Mouse (Mus musculus): ENCODE measurements at regions not wholly inside any gene's neighbourhood (a gene's known extent, or its start where the extent isn't known, plus 50 kb on each side); places are given as distances from the start of the nearest gene placed in this dataset.

- H3K4me3 ChIP-seq (ENCODE audit: insufficient read depth, low read depth, low read length), result no peak overlapping the region
- no peaks in the 10 kb centered on the region for H3K36me3 ChIP-seq (ENCODE audit: control insufficient read depth, insufficient read depth, low read length)
- TF ChIP-seq POLR2A (IDR thresholded peaks at IDR 0.05; ENCODE audit: low read depth, low read length) (no peak), CTCF (conservative IDR thresholded peaks at IDR 0.05; ENCODE audit: insufficient read depth, insufficient read length, low read depth, low read length) (no peak)
- H3K27me3 ChIP-seq (replicated peaks; ENCODE audit: control insufficient read depth, insufficient read depth, low read length), result no peaks in the 10 kb centered on the region
- no peak for DNase-seq
- no peaks in the 10 kb centered on the region for H3K4me1 ChIP-seq (ENCODE audit: control insufficient read depth, insufficient read depth, low read length)
- WGBS, result 78% methylated on average over 3 of the region's 3 CpGs
- no peak overlapping the region for H3K27ac ChIP-seq (ENCODE audit: insufficient read depth, low read depth, low read length)
Observed at GRCm38 (mm10) chr14:54074659-54075058, 179.2 kb downstream of the Dad1 start.

- no peaks in the 10 kb centered on the region for H3K4me1 ChIP-seq (ENCODE audit: control insufficient read depth, insufficient read depth, low read length)
- no peak overlapping the region for H3K27ac ChIP-seq (ENCODE audit: insufficient read depth, low read depth, low read length)
- H3K27me3 ChIP-seq (replicated peaks; ENCODE audit: control insufficient read depth, insufficient read depth, low read length), result no peaks in the 10 kb centered on the region
- no peak for DNase-seq
- 60% methylated on average over 10 of the region's 10 CpGs for WGBS
- TF ChIP-seq CTCF (conservative IDR thresholded peaks at IDR 0.05; ENCODE audit: insufficient read depth, insufficient read length, low read depth, low read length) (no peak), POLR2A (IDR thresholded peaks at IDR 0.05; ENCODE audit: low read depth, low read length) (no peak)
- no peak overlapping the region for H3K4me3 ChIP-seq (ENCODE audit: insufficient read depth, low read depth, low read length)
- no peaks in the 10 kb centered on the region for H3K36me3 ChIP-seq (ENCODE audit: control insufficient read depth, insufficient read depth, low read length)
Observed at GRCm38 (mm10) chr14:54072283-54072912, 181.5 kb downstream of the Dad1 start.

DNA sequence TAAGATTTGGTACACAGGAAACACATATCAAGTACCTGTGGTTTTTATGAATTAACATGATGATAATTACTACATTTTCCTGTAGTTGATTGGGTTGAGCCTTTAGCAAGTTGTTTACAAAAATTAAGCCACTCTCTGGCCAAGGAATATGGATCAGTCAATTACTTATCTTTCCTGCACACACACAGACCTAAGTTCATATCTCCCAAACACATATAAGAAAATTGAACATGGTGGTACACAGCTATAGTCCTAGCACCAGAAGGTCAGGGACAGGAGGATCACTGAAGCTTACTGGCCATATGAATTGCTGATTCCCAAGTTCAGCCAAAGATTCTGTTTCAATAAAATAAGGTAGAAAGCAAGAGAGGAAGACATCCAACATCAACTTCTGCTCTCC is 183.7 kb downstream of the Dad1 start:
- no peak overlapping the region for H3K4me3 ChIP-seq (ENCODE audit: insufficient read depth, low read depth, low read length)
- H3K27me3 ChIP-seq (replicated peaks; ENCODE audit: control insufficient read depth, insufficient read depth, low read length), result no peaks in the 10 kb centered on the region
- TF ChIP-seq CTCF (conservative IDR thresholded peaks at IDR 0.05; ENCODE audit: insufficient read depth, insufficient read length, low read depth, low read length) (no peak), POLR2A (IDR thresholded peaks at IDR 0.05; ENCODE audit: low read depth, low read length) (no peak)
- DNase-seq, result no peak
- no peak overlapping the region for H3K27ac ChIP-seq (ENCODE audit: insufficient read depth, low read depth, low read length)
- H3K36me3 ChIP-seq (ENCODE audit: control insufficient read depth, insufficient read depth, low read length), result no peaks in the 10 kb centered on the region
- no peaks in the 10 kb centered on the region for H3K4me1 ChIP-seq (ENCODE audit: control insufficient read depth, insufficient read depth, low read length)

DNA sequence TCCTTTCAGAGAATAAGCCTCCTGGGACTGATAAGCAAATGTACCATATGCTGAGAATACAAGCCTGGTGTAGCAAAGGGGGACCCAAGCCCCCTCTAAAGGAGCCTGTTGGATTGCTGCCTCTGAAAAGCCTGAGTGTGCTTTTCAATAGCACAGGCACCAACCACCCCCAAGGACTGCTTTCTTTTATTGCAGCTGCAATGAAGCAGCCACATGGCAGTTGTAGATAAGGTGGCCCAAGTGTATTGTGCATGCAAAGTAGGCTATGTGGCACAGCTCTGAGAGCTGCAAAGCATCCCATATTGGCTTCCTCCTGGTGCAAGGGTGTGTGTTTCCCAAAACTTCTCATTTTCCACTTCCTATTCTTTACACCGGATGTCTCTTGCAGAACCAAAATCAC is 185.2 kb downstream of the Dad1 start:
- DNase-seq, result no peak
- 89% methylated on average over 1 of the region's 1 CpGs for WGBS
- H3K27me3 ChIP-seq (replicated peaks; ENCODE audit: control insufficient read depth, insufficient read depth, low read length), result no peaks in the 10 kb centered on the region
- TF ChIP-seq CTCF (conservative IDR thresholded peaks at IDR 0.05; ENCODE audit: insufficient read depth, insufficient read length, low read depth, low read length), result no peak
- TF ChIP-seq POLR2A (IDR thresholded peaks at IDR 0.05; ENCODE audit: low read depth, low read length), result no peak
- H3K4me1 ChIP-seq (ENCODE audit: control insufficient read depth, insufficient read depth, low read length), result no peaks in the 10 kb centered on the region
- no peaks in the 10 kb centered on the region for H3K36me3 ChIP-seq (ENCODE audit: control insufficient read depth, insufficient read depth, low read length)
- H3K4me3 ChIP-seq (ENCODE audit: insufficient read depth, low read depth, low read length), result no peak overlapping the region
- no peak overlapping the region for H3K27ac ChIP-seq (ENCODE audit: insufficient read depth, low read depth, low read length)

DNA sequence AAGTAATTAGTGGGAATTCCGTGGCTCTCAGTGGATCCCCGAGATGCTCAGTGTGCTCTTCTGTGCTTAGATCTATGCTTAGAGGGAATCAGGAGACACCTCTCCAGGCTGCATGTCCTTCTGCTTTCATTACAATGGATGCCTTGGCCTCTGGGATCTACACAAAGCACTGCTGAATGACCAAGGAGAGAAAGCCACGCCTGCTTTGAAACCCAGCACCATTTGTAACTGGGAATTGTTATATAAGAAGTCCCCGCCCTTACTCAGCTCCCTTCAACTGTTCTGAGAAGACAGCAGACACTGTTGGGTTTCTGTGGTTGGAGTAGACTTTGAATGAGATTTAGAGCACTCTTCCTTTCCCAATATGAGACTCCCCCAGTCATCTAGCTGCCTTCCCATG is 188.4 kb downstream of the Dad1 start:
- Histone ChIP-seq H3K4me3 (ENCODE audit: insufficient read depth, low read depth, low read length) (no peak overlapping the region), H3K27ac (ENCODE audit: insufficient read depth, low read depth, low read length) (no peak overlapping the region), H3K4me1 (ENCODE audit: control insufficient read depth, insufficient read depth, low read length) (no peaks in the 10 kb centered on the region), H3K27me3 (replicated peaks; ENCODE audit: control insufficient read depth, insufficient read depth, low read length) (no peaks in the 10 kb centered on the region; the same call in 1 of the 2 replicates), H3K36me3 (ENCODE audit: control insufficient read depth, insufficient read depth, low read length) (no peaks in the 10 kb centered on the region)
- DNase-seq, result no peak
- TF ChIP-seq POLR2A (IDR thresholded peaks at IDR 0.05; ENCODE audit: low read depth, low read length), result no peak
- TF ChIP-seq CTCF (conservative IDR thresholded peaks at IDR 0.05; ENCODE audit: insufficient read depth, insufficient read length, low read depth, low read length), result no peak
- 77% methylated on average over 4 of the region's 4 CpGs for WGBS

DNA sequence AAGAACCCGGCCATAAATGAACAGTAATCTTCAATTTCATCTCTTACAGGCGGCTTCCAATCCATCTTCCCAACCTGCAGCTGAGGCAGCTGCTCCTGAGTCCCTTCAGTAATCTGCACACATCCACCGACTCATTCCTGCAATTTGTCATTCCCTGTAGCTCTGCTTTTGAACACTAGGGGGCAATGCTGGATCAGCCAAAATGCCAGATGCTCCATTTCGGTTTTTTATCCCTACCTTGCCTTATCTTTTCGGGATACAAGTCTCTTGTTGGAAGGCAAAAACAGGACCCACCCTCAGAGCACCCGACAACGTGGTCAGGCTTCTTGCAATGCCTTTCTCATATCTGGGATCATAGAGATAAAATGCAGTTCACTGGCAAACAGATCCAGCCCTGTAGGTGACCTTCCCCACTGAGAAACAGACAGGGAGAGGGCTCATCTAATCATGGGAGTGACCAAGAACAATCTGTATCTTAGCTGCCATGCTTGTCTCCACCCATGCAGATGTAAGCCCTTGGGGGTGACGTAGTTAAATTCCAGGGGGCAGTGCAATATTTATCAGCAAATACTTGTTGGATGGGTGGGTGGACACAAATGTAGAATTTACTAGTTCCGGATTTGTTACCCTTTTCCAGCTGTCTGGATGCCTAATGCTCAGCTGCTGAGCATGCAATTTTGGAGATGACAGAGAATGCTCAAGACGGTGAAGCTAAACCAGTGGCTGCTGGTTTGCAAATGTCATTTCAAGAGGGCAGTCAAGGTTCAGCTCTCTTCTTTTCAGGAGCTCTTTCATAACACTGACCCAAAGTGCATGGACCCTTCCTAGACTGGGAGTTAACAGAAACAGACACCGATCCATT is 189.1 kb downstream of the Dad1 start:
- Histone ChIP-seq H3K4me3 (ENCODE audit: insufficient read depth, low read depth, low read length) (no peak overlapping the region), H3K27me3 (replicated peaks; ENCODE audit: control insufficient read depth, insufficient read depth, low read length) (no peaks in the 10 kb centered on the region; the same call in 1 of the 2 replicates), H3K36me3 (ENCODE audit: control insufficient read depth, insufficient read depth, low read length) (no peaks in the 10 kb centered on the region), H3K4me1 (ENCODE audit: control insufficient read depth, insufficient read depth, low read length) (no peaks in the 10 kb centered on the region), H3K27ac (ENCODE audit: insufficient read depth, low read depth, low read length) (no peak overlapping the region)
- WGBS, result 21% methylated on average over 11 of the region's 11 CpGs
- TF ChIP-seq CTCF (conservative IDR thresholded peaks at IDR 0.05; ENCODE audit: insufficient read depth, insufficient read length, low read depth, low read length) (peak; percentile 77), POLR2A (IDR thresholded peaks at IDR 0.05; ENCODE audit: low read depth, low read length) (no peak)
- DNase-seq, result peak; percentile 66

- Histone ChIP-seq H3K4me1 (ENCODE audit: control insufficient read depth, insufficient read depth, low read length) (no peaks in the 10 kb centered on the region), H3K4me3 (ENCODE audit: insufficient read depth, low read depth, low read length) (no peak overlapping the region), H3K27me3 (replicated peaks; ENCODE audit: control insufficient read depth, insufficient read depth, low read length) (no peaks in the 10 kb centered on the region; the same call in 1 of the 2 replicates), H3K27ac (ENCODE audit: insufficient read depth, low read depth, low read length) (no peak overlapping the region), H3K36me3 (ENCODE audit: control insufficient read depth, insufficient read depth, low read length) (no peaks in the 10 kb centered on the region)
- WGBS, result 68% methylated on average over 3 of the region's 3 CpGs
- TF ChIP-seq CTCF (conservative IDR thresholded peaks at IDR 0.05; ENCODE audit: insufficient read depth, insufficient read length, low read depth, low read length), result no peak
- no peak for TF ChIP-seq POLR2A (IDR thresholded peaks at IDR 0.05; ENCODE audit: low read depth, low read length)
- DNase-seq, result no peak
Observed at GRCm38 (mm10) chr14:54061570-54061969, 192.3 kb downstream of the Dad1 start.

Measured in kidney, adult 2 months (tissue).